Mouse (Mus musculus): ENCODE data around the gene Samd4. TPM values are rescaled to one million over a fixed set of nuclear protein-coding genes. Genes with fewer than 3 reads are reported as not detected.
"Not testable (repeated sequence)": the region's sequence is repeated elsewhere in the genome, so short reads cannot be mapped to it uniquely, and the experiment has no call there.

Samd4 gene
- polyA plus RNA-seq, 1 experiment = 17.6 TPM

DNA sequence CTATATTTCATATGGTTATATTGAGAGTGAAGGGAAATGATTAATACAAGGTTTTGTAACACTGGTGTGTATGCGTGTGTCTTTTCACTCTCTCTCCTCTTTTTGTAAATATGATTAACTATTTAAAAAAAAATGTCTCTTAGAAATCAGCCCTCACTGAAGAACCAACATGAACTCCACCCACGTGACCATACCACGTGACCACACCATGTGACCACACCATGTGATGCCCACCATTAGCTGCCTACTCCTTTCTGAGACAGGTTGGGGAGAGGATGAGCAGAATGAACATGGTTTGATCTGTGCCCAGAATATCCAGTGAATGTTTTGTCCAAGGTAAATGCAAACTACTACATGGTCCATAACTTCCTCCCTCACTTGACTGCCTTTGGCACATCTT lies 223.1 kb downstream of the Samd4 start:
- no peaks in the 10 kb centered on the region for H3K36me3 ChIP-seq (ENCODE audit: control insufficient read depth, insufficient read depth, low read length, poor library complexity, severe bottlenecking)
- no peaks in the 10 kb centered on the region for H3K9me3 ChIP-seq (replicated peaks; ENCODE audit: control insufficient read depth, insufficient read depth, low read length, poor library complexity, severe bottlenecking)
- H3K9ac ChIP-seq (ENCODE audit: low read depth, poor library complexity, severe bottlenecking) = no peak overlapping the region
- no peak overlapping the region for H3K27ac ChIP-seq (ENCODE audit: insufficient read depth, low read length)
- no peaks in the 10 kb centered on the region for H3K27me3 ChIP-seq (ENCODE audit: control insufficient read depth, insufficient read depth, low read length, poor library complexity, severe bottlenecking)
- H3K4me3 ChIP-seq (ENCODE audit: low read depth, low read length) = no peak overlapping the region
- TF ChIP-seq POLR2A (IDR thresholded peaks at IDR 0.05; ENCODE audit: insufficient read depth, low read length) (no peak), EP300 (IDR thresholded peaks at IDR 0.05; ENCODE audit: insufficient read depth, low read depth, low read length) (no peak), CTCF (IDR thresholded peaks at IDR 0.05; ENCODE audit: low read depth, low read length) (no peak)
- H3K4me1 ChIP-seq (ENCODE audit: control insufficient read depth, insufficient read depth, low read length) = no peaks in the 10 kb centered on the region

DNA sequence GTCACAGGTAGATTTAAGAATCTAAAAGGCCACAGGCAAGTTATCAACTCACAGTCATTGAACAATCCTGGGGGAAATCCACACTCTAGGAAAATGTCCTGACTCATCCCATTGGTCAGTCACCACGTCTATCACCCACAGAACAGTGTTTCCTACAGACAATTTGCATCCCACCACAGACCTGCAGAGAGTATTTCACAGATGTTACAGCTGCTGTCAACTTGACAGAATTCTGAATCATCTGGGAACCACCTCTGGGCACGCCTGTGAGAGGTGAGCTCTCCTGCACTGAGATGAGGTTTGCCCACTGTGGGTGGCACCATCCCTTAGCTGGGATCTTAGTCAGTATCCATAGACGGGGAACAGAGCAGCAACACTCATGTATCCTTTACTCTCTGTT lies 224.8 kb downstream of the Samd4 start:
- no peak overlapping the region for H3K4me3 ChIP-seq (ENCODE audit: low read depth, low read length)

DNA sequence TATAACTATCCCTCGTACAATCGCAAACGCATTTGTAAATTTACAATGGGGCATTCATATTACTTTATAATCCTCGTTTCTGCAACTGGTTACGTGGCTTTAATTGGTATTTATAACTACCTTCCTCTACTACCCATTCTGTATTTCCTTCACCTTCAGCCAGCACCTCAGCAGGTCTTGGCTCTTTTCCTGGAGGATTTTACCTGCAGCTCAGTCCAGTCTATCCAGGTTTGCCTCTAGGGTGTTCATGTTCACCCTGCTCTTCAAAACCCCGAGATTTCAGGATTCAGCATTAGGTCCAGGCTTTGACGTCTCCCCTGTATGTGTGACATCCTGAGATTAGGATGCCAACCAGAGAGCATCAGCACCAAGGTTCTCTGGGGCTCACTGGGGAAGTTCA lies 227.7 kb downstream of the Samd4 start:
- H3K27me3 ChIP-seq (ENCODE audit: control insufficient read depth, insufficient read depth, low read length, poor library complexity, severe bottlenecking); H3K9ac ChIP-seq (ENCODE audit: low read depth, poor library complexity, severe bottlenecking); H3K9me3 ChIP-seq (replicated peaks; ENCODE audit: control insufficient read depth, insufficient read depth, low read length, poor library complexity, severe bottlenecking); H3K4me1 ChIP-seq (ENCODE audit: control insufficient read depth, insufficient read depth, low read length); H3K36me3 ChIP-seq (ENCODE audit: control insufficient read depth, insufficient read depth, low read length, poor library complexity, severe bottlenecking); H3K4me3 ChIP-seq (ENCODE audit: low read depth, low read length); H3K27ac ChIP-seq (ENCODE audit: insufficient read depth, low read length): not testable (repeated sequence)

More for the DNA sequence above, 224.8 kb downstream of the Samd4 start:
- Histone ChIP-seq H3K27ac (ENCODE audit: insufficient read depth, low read length) (no peak overlapping the region), H3K9ac (ENCODE audit: low read depth, poor library complexity, severe bottlenecking) (no peak overlapping the region), H3K4me1 (ENCODE audit: control insufficient read depth, insufficient read depth, low read length) (no peaks in the 10 kb centered on the region), H3K36me3 (ENCODE audit: control insufficient read depth, insufficient read depth, low read length, poor library complexity, severe bottlenecking) (no peaks in the 10 kb centered on the region), H3K27me3 (ENCODE audit: control insufficient read depth, insufficient read depth, low read length, poor library complexity, severe bottlenecking) (no peaks in the 10 kb centered on the region), H3K9me3 (replicated peaks; ENCODE audit: control insufficient read depth, insufficient read depth, low read length, poor library complexity, severe bottlenecking) (no peaks in the 10 kb centered on the region)
- TF ChIP-seq EP300 (IDR thresholded peaks at IDR 0.05; ENCODE audit: insufficient read depth, low read depth, low read length) (no peak), CTCF (IDR thresholded peaks at IDR 0.05; ENCODE audit: low read depth, low read length) (no peak), POLR2A (IDR thresholded peaks at IDR 0.05; ENCODE audit: insufficient read depth, low read length) (no peak)

DNA sequence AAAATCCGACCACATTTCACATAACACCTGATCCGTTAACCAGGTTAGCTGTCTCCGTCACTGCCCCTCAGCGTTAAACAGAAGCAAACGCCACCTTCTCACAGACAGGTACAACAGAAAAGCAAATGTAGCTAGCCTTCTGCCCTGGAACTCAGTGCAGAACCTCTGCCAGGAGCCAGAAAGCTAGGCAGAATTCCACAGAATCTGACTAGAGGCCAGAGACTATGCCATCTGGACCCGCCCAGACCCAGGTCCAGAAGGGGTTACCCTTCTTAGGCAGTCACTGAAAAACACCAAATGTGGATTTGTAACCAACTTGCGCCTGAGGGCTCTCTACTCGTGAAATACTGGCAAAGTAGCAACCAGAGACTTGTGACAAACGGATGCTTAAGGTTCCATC lies 228.7 kb downstream of the Samd4 start:
- Histone ChIP-seq H3K27ac (ENCODE audit: insufficient read depth, low read length) (no peak overlapping the region), H3K36me3 (ENCODE audit: control insufficient read depth, insufficient read depth, low read length, poor library complexity, severe bottlenecking) (no peaks in the 10 kb centered on the region), H3K9me3 (replicated peaks; ENCODE audit: control insufficient read depth, insufficient read depth, low read length, poor library complexity, severe bottlenecking) (no peaks in the 10 kb centered on the region), H3K4me3 (ENCODE audit: low read depth, low read length) (no peak overlapping the region), H3K9ac (ENCODE audit: low read depth, poor library complexity, severe bottlenecking) (no peak overlapping the region), H3K4me1 (ENCODE audit: control insufficient read depth, insufficient read depth, low read length) (no peaks in the 10 kb centered on the region), H3K27me3 (ENCODE audit: control insufficient read depth, insufficient read depth, low read length, poor library complexity, severe bottlenecking) (no peaks in the 10 kb centered on the region)
- TF ChIP-seq CTCF (IDR thresholded peaks at IDR 0.05; ENCODE audit: low read depth, low read length) (no peak), EP300 (IDR thresholded peaks at IDR 0.05; ENCODE audit: insufficient read depth, low read depth, low read length) (no peak), POLR2A (IDR thresholded peaks at IDR 0.05; ENCODE audit: insufficient read depth, low read length) (no peak)

DNA sequence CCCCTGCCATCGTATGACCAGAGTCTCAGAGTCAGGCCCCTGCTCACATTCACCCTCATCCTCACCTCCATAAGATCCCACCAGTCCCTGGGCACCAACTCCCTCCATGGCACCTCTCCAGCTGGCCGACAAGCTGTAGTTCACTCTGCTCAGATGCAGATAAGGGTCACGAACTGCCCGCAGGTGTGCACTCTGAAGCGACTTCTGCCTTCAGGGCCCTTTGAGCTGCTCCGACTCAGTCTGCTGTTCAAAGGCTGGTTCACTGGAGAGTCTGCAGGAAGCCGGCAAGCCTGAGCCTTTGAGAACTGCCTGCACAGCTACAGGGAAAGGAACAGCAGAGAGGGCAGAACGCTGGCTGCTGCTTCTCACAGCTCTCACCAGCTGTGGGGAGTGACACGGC lies 232.5 kb downstream of the Samd4 start:
- no peak overlapping the region for H3K4me3 ChIP-seq (ENCODE audit: low read depth, low read length)
- no peaks in the 10 kb centered on the region for H3K36me3 ChIP-seq (ENCODE audit: control insufficient read depth, insufficient read depth, low read length, poor library complexity, severe bottlenecking)
- H3K4me1 ChIP-seq (ENCODE audit: control insufficient read depth, insufficient read depth, low read length) = no peaks in the 10 kb centered on the region
- no peaks in the 10 kb centered on the region for H3K27me3 ChIP-seq (ENCODE audit: control insufficient read depth, insufficient read depth, low read length, poor library complexity, severe bottlenecking)
- TF ChIP-seq POLR2A (IDR thresholded peaks at IDR 0.05; ENCODE audit: insufficient read depth, low read length) (no peak), CTCF (IDR thresholded peaks at IDR 0.05; ENCODE audit: low read depth, low read length) (no peak), EP300 (IDR thresholded peaks at IDR 0.05; ENCODE audit: insufficient read depth, low read depth, low read length) (no peak)
- H3K27ac ChIP-seq (ENCODE audit: insufficient read depth, low read length) = no peak overlapping the region
- H3K9me3 ChIP-seq (replicated peaks; ENCODE audit: control insufficient read depth, insufficient read depth, low read length, poor library complexity, severe bottlenecking) = no peaks in the 10 kb centered on the region
- H3K9ac ChIP-seq (ENCODE audit: low read depth, poor library complexity, severe bottlenecking) = no peak overlapping the region

DNA sequence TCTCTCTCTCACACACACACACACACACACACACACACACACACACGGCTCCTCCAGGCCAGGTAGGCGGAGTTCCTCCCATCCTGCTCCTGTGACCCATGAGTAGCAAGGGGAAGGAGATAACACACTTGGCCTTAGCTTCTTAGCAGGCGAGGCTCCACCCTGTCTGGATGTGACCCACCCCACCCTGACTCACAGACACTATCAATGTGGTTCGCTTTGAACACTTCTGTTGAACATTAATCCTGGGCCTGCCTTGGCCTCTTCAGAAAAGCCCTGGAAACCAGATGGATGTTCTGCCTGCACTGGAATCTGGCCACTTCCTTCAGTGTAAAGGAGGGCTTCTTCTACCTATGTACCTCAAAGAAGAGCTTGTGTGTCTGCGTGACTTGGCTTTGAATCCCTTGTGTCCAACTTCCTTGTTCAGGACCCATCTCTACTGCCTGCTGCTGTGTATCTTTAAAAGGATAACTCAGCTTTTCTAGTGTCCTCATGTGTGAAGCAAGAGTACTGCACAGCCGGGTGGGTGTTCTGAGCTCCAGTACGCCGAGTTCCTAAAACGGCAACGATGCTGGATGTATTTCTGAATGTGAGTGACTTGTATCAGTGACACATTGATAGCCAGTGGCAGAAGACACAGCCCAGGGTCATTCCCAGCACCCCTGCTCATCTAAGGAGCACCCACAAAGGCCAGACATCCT lies 233.6 kb downstream of the Samd4 start:
- Histone ChIP-seq H3K9ac (ENCODE audit: low read depth, poor library complexity, severe bottlenecking) (no peak overlapping the region), H3K27me3 (ENCODE audit: control insufficient read depth, insufficient read depth, low read length, poor library complexity, severe bottlenecking) (no peaks in the 10 kb centered on the region), H3K4me1 (ENCODE audit: control insufficient read depth, insufficient read depth, low read length) (no peaks in the 10 kb centered on the region), H3K9me3 (replicated peaks; ENCODE audit: control insufficient read depth, insufficient read depth, low read length, poor library complexity, severe bottlenecking) (no peaks in the 10 kb centered on the region), H3K4me3 (ENCODE audit: low read depth, low read length) (no peak overlapping the region), H3K36me3 (ENCODE audit: control insufficient read depth, insufficient read depth, low read length, poor library complexity, severe bottlenecking) (no peaks in the 10 kb centered on the region), H3K27ac (ENCODE audit: insufficient read depth, low read length) (no peak overlapping the region)
- TF ChIP-seq CTCF (IDR thresholded peaks at IDR 0.05; ENCODE audit: low read depth, low read length) (no peak), POLR2A (IDR thresholded peaks at IDR 0.05; ENCODE audit: insufficient read depth, low read length) (no peak), EP300 (IDR thresholded peaks at IDR 0.05; ENCODE audit: insufficient read depth, low read depth, low read length) (no peak)
